Mouse (Mus musculus) midbrain, postnatal 0 days (tissue): ENCODE data around the gene Tent5b. TPM values are rescaled to one million over a fixed set of nuclear protein-coding genes. Genes with fewer than 3 reads are reported as not detected.
A peak's percentile ranks its signal among the peaks of the same experiment; 100 is the strongest.

Experiments used
- ATAC-seq: fragments of 200-750 bp; cut with Nextera tagmentation; 2 replicates; pipeline ENCODE4 v1.8.0; 2017; ENCODE audit warnings: moderate number of reproducible peaks, mild to moderate bottlenecking, moderate TSS enrichment, moderate library complexity; ENCODE audit not compliant: low FRiP score
- DNase-seq: peaks from one replicate; pipeline ENCODE4 v3.0.0-alpha.2; 2015; ENCODE audit warnings: low spot score
- H3K27ac ChIP-seq: fragments of 300-500 bp; sonication (generic); 2 replicates; pipeline ENCODE4 v1.5.1; 2014; ENCODE audit warnings: low read depth, mild to moderate bottlenecking, low read length, mixed read lengths
- H3K27me3 ChIP-seq: fragments of 300-500 bp; sonication (generic); 2 replicates; pipeline ENCODE4 v1.6.1; 2014; ENCODE audit warnings: low read length, control low read depth, mixed read lengths; ENCODE audit not compliant: insufficient read depth
- H3K36me3 ChIP-seq: fragments of 300-500 bp; sonication (generic); 2 replicates; pipeline ENCODE4 v1.6.1; 2014; ENCODE audit warnings: low read length, control low read depth, mixed read lengths; ENCODE audit not compliant: insufficient read depth
- H3K4me1 ChIP-seq: fragments of 300-500 bp; sonication (generic); 2 replicates; pipeline ENCODE4 v1.6.1; 2014; ENCODE audit warnings: mild to moderate bottlenecking, control low read depth, antibody characterized with exemption, low read length, mixed read lengths; ENCODE audit not compliant: insufficient read depth
- H3K4me2 ChIP-seq: fragments of 300-500 bp; sonication (generic); 2 replicates; pipeline ENCODE4 v1.6.1; 2014; ENCODE audit warnings: low read depth, mild to moderate bottlenecking, low read length, mixed read lengths; ENCODE audit not compliant: poor library complexity, severe bottlenecking
- H3K4me3 ChIP-seq: fragments of 300-500 bp; sonication (generic); 2 replicates; pipeline ENCODE4 v1.5.1; 2014; ENCODE audit warnings: low read depth, mild to moderate bottlenecking, low read length, moderate library complexity
- H3K9ac ChIP-seq: fragments of 300-500 bp; sonication (generic); replicated peaks from 2 replicates; pipeline ENCODE4 v1.6.1; 2014; ENCODE audit warnings: mild to moderate bottlenecking, low read length, moderate library complexity, mixed read lengths; ENCODE audit not compliant: poor library complexity, severe bottlenecking
- H3K9me3 ChIP-seq: fragments of 300-500 bp; sonication (generic); 2 replicates; pipeline ENCODE4 v1.6.1; 2016; ENCODE audit warnings: low read length, control low read depth
- CTCF ChIP-seq: IDR thresholded peaks from 2 replicates; pipeline ENCODE4 v1.5.1; 2016; ENCODE audit warnings: antibody characterized with exemption, mild to moderate bottlenecking
- WGBS: fragments of 180-500 bp; shearing (Covaris S2); extraction: QIAGEN DNeasy Blood & Tissue Kit; methylation state at CpG from one replicate; pipeline ENCODE4 v1.1.7; 2014; 5-methylcytosine and 5-hydroxymethylcytosine counted together
- polyA plus RNA-seq: library from polyadenylated mRNA; unstranded; fragments of >200 nt; fragmentation: Nextera tagmentation; extraction: Ambion mirVana; gene quantifications from 2 replicates; pipeline ENCODE4 v1.2.1, GENCODE M21; 2015
- total RNA-seq: library from RNA; depleted of rRNA; stranded (reverse); fragments of >200 nt; gene quantifications from 2 replicates; pipeline ENCODE4 v1.2.3, GENCODE M21; 2014

Gene Tent5b
- total and polyA plus RNA-seq, 2 experiments from 2014 or later: 0.27 to 0.77 TPM

GRCm38 (mm10) chr4:133460796-133461325 is 19.1 kb upstream of the Tent5b start:
- no peak overlapping the region for H3K27ac ChIP-seq
- H3K4me1 ChIP-seq: no peaks in the 10 kb centered on the region
- H3K27me3 ChIP-seq: no peaks in the 10 kb centered on the region
- H3K36me3 ChIP-seq: no peaks in the 10 kb centered on the region
- H3K4me2 ChIP-seq: no peak overlapping the region
- H3K9me3 ChIP-seq: no peaks in the 10 kb centered on the region
- no peak for DNase-seq
- 56% methylated on average over 5 of the region's 5 CpGs for WGBS
- peak; percentile 4; the same call in 1 of the 2 replicates for TF ChIP-seq CTCF
- H3K9ac ChIP-seq: no peak overlapping the region
- H3K4me3 ChIP-seq: no peak overlapping the region
- no peak for ATAC-seq

- ATAC-seq: no peak
- no peak for TF ChIP-seq CTCF
- WGBS: 64% methylated on average over 4 of the region's 4 CpGs
Observed at GRCm38 (mm10) chr4:133461362-133461761, 18.6 kb upstream of the Tent5b start.

GRCm38 (mm10) chr4:133463184-133463583 is 16.7 kb upstream of the Tent5b start:
- Histone ChIP-seq H3K27me3 (no peaks in the 10 kb centered on the region), H3K4me1 (no peaks in the 10 kb centered on the region), H3K4me2 (no peak overlapping the region), H3K27ac (no peak overlapping the region), H3K4me3 (no peak overlapping the region), H3K9me3 (no peaks in the 10 kb centered on the region), H3K9ac (no peak overlapping the region), H3K36me3 (no peaks in the 10 kb centered on the region)
- TF ChIP-seq CTCF: no peak
- 60% methylated on average over 6 of the region's 6 CpGs for WGBS
- DNase-seq (no peak), ATAC-seq (no peak)

More at GRCm38 (mm10) chr4:133461362-133461761, 18.6 kb upstream of the Tent5b start:
- Histone ChIP-seq H3K27ac (no peak overlapping the region), H3K4me2 (no peak overlapping the region), H3K4me3 (no peak overlapping the region), H3K9me3 (no peaks in the 10 kb centered on the region), H3K4me1 (no peaks in the 10 kb centered on the region), H3K36me3 (no peaks in the 10 kb centered on the region), H3K9ac (no peak overlapping the region), H3K27me3 (no peaks in the 10 kb centered on the region)
- DNase-seq: no peak

GRCm38 (mm10) chr4:133468080-133468479 is 11.9 kb upstream of the Tent5b start:
- peak overlapping the region; percentile 45 for H3K4me3 ChIP-seq
- H3K9me3 ChIP-seq: no peaks in the 10 kb centered on the region
- DNase-seq (peak; percentile 70), ATAC-seq (no peak)
- H3K36me3 ChIP-seq: no peaks in the 10 kb centered on the region
- WGBS: 0% methylated on average over 26 of the region's 27 CpGs
- H3K27ac ChIP-seq: no peak overlapping the region
- 0 out of 2 replicates have a peak, but pooled peaks cover 4% of the 10 kb centered on the region for H3K4me1 ChIP-seq
- H3K4me2 ChIP-seq: peak overlapping the region; percentile 95
- H3K9ac ChIP-seq: peak overlapping the region; percentile 51
- no peak for TF ChIP-seq CTCF
- peaks cover 10% of the 10 kb centered on the region for H3K27me3 ChIP-seq

GRCm38 (mm10) chr4:133469122-133469521 is 10.8 kb upstream of the Tent5b start:
- WGBS: 21% methylated on average over 12 of the region's 12 CpGs
- H3K4me1 ChIP-seq: 0 out of 2 replicates have a peak, but pooled peaks cover 4% of the 10 kb centered on the region
- H3K9me3 ChIP-seq: no peaks in the 10 kb centered on the region
- H3K27me3 ChIP-seq: peaks cover 10% of the 10 kb centered on the region
- DNase-seq (no peak), ATAC-seq (no peak)
- no peak overlapping the region for H3K27ac ChIP-seq
- no peak overlapping the region for H3K4me2 ChIP-seq
- H3K36me3 ChIP-seq: no peaks in the 10 kb centered on the region
- H3K4me3 ChIP-seq: no peak overlapping the region
- no peak for TF ChIP-seq CTCF
- no peak overlapping the region for H3K9ac ChIP-seq

- Histone ChIP-seq H3K4me1 (0 out of 2 replicates have a peak, but pooled peaks cover 4% of the 10 kb centered on the region), H3K27ac (no peak overlapping the region), H3K4me3 (no peak overlapping the region), H3K4me2 (no peak overlapping the region), H3K36me3 (no peaks in the 10 kb centered on the region), H3K9ac (no peak overlapping the region), H3K27me3 (peaks cover 10% of the 10 kb centered on the region), H3K9me3 (no peaks in the 10 kb centered on the region)
- WGBS: 79% methylated on average over 7 of the region's 7 CpGs
- ATAC-seq (no peak), DNase-seq (no peak)
- 0 out of 2 replicates have a peak, but pooled peaks have one; percentile 20 for TF ChIP-seq CTCF
Observed at GRCm38 (mm10) chr4:133471135-133471821, 8.7 kb upstream of the Tent5b start.
